Mouse (Mus musculus) splenic B cell, adult 2 months (primary cell): ENCODE data around the gene Map2k4.

Experiments used
- DNase-seq: peaks from one replicate; pipeline ENCODE4 v3.0.0-alpha.2; 2011; ENCODE audit warnings: low read depth, low spot score
- H3K27me3 ChIP-seq: 2 replicates; pipeline ENCODE4 v1.6.1; 2012; ENCODE audit warnings: mild to moderate bottlenecking, low read length, moderate library complexity, mixed read lengths; ENCODE audit not compliant: control insufficient read depth, poor library complexity, insufficient read depth, severe bottlenecking
- H3K36me3 ChIP-seq: 2 replicates; pipeline ENCODE4 v1.6.1; 2012; ENCODE audit warnings: mild to moderate bottlenecking, low read length, moderate library complexity, mixed read lengths; ENCODE audit not compliant: control insufficient read depth, poor library complexity, insufficient read depth, severe bottlenecking

Gene Map2k4

GRCm38 (mm10) chr11:65788154-65788553, at the start of gene Map2k4:
Gene Map2k4, minus strand, starts transcription at chr11:65788297.
- no peaks in the 10 kb centered on the region for H3K36me3 ChIP-seq
- H3K27me3 ChIP-seq: no peaks in the 10 kb centered on the region
- DNase-seq: peak; percentile 96

- Histone ChIP-seq H3K27me3 (no peaks in the 10 kb centered on the region), H3K36me3 (peaks cover 28% of the 10 kb centered on the region)
- DNase-seq: no peak
Measured at GRCm38 (mm10) chr11:65824556-65824955, 36.5 kb upstream of the Map2k4 start.

GRCm38 (mm10) chr11:65820877-65821276, 32.8 kb upstream of the Map2k4 start:
- H3K27me3 ChIP-seq: no peaks in the 10 kb centered on the region
- peak; percentile 67 for DNase-seq
- H3K36me3 ChIP-seq: peaks cover 22% of the 10 kb centered on the region

GRCm38 (mm10) chr11:65820280-65820679, 32.2 kb upstream of the Map2k4 start:
- peaks cover 19% of the 10 kb centered on the region for H3K36me3 ChIP-seq
- H3K27me3 ChIP-seq: no peaks in the 10 kb centered on the region
- DNase-seq: no peak

- no peak for DNase-seq
- Histone ChIP-seq H3K36me3 (peaks cover 14% of the 10 kb centered on the region), H3K27me3 (no peaks in the 10 kb centered on the region)
Measured at GRCm38 (mm10) chr11:65818193-65818592, 30.1 kb upstream of the Map2k4 start.

- DNase-seq: no peak
- H3K27me3 ChIP-seq: no peaks in the 10 kb centered on the region
- H3K36me3 ChIP-seq: peaks cover 7% of the 10 kb centered on the region
Measured at GRCm38 (mm10) chr11:65816237-65816636, 28.1 kb upstream of the Map2k4 start.

GRCm38 (mm10) chr11:65814381-65814780, 26.3 kb upstream of the Map2k4 start:
- H3K27me3 ChIP-seq: no peaks in the 10 kb centered on the region

GRCm38 (mm10) chr11:65812088-65812487, 24.0 kb upstream of the Map2k4 start:
- Histone ChIP-seq H3K36me3 (peaks cover 5% of the 10 kb centered on the region), H3K27me3 (no peaks in the 10 kb centered on the region)
- DNase-seq: no peak

More at GRCm38 (mm10) chr11:65814381-65814780, 26.3 kb upstream of the Map2k4 start:
- H3K36me3 ChIP-seq: peaks cover 5% of the 10 kb centered on the region
- DNase-seq: no peak

GRCm38 (mm10) chr11:65807601-65808000, 19.5 kb upstream of the Map2k4 start:
- DNase-seq: no peak
- Histone ChIP-seq H3K27me3 (no peaks in the 10 kb centered on the region), H3K36me3 (no peaks in the 10 kb centered on the region)

GRCm38 (mm10) chr11:65806909-65807504, 18.9 kb upstream of the Map2k4 start, which contains the start of gene Zkscan6:
Gene Zkscan6, plus strand, starts transcription at chr11:65807175.
- Histone ChIP-seq H3K36me3 (no peaks in the 10 kb centered on the region), H3K27me3 (no peaks in the 10 kb centered on the region)
- peak; percentile 91 for DNase-seq

GRCm38 (mm10) chr11:65806321-65806904, 18.3 kb upstream of the Map2k4 start:
- peak; percentile 62 for DNase-seq
- H3K27me3 ChIP-seq: no peaks in the 10 kb centered on the region
- no peaks in the 10 kb centered on the region for H3K36me3 ChIP-seq

- no peak for DNase-seq
- H3K36me3 ChIP-seq: no peaks in the 10 kb centered on the region
- H3K27me3 ChIP-seq: no peaks in the 10 kb centered on the region
Measured at GRCm38 (mm10) chr11:65801899-65802298, 13.8 kb upstream of the Map2k4 start.

GRCm38 (mm10) chr11:65795896-65796295, 7.8 kb upstream of the Map2k4 start:
- no peak for DNase-seq
- Histone ChIP-seq H3K36me3 (no peaks in the 10 kb centered on the region), H3K27me3 (no peaks in the 10 kb centered on the region)

- DNase-seq: no peak
- no peaks in the 10 kb centered on the region for H3K36me3 ChIP-seq
- no peaks in the 10 kb centered on the region for H3K27me3 ChIP-seq
Measured at GRCm38 (mm10) chr11:65794428-65795219, 6.5 kb upstream of the Map2k4 start.
